Mouse (Mus musculus): Measurements from ENCODE around the gene Clec1a. TPM values are rescaled to one million over a fixed set of nuclear protein-coding genes. Genes with fewer than 3 reads are reported as not detected.
A peak's percentile ranks its signal among the peaks of the same experiment; 100 is the strongest.

The Clec1a gene
- polyA plus RNA-seq, 1 experiment from 2014 or later = 2.8 TPM

- Histone ChIP-seq H3K36me3 (no peaks in the 10 kb centered on the region), H3K9ac (no peak within 1 kb of the TSS), H3K4me2 (replicated peaks) (no peak within 1 kb of the TSS), H3K4me1 (no peaks in the 10 kb centered on the region), H3K4me3 (no peak within 1 kb of the TSS), H3K27ac (no peak within 1 kb of the TSS), H3K9me3 (no peaks in the 10 kb centered on the region), H3K27me3 (replicated peaks) (no peaks in the 10 kb centered on the region)
- 87% methylated on average over 8 of the region's 8 CpGs for WGBS
- ATAC-seq (ENCODE audit: low FRiP score, low read depth) = no peak
These were observed 54.8 kb downstream of the Clec1a start, which contains the start of gene Clec1b for GRCm38 (mm10) chr6:129396997-129397396. Gene Clec1b (plus strand): TSS chr6:129397297.

- Histone ChIP-seq H3K4me2 (replicated peaks) (no peak overlapping the region), H3K9ac (no peak overlapping the region), H3K4me3 (no peak overlapping the region), H3K4me1 (no peaks in the 10 kb centered on the region), H3K27me3 (replicated peaks) (no peaks in the 10 kb centered on the region), H3K9me3 (no peaks in the 10 kb centered on the region), H3K36me3 (no peaks in the 10 kb centered on the region), H3K27ac (no peak overlapping the region)
- peak; percentile 75; the same call in 1 of the 2 replicates for ATAC-seq (ENCODE audit: low FRiP score, low read depth)
- 85% methylated on average over 6 of the region's 6 CpGs for WGBS
These were observed 58.1 kb downstream of the Clec1a start for GRCm38 (mm10) chr6:129393732-129394131.

GRCm38 (mm10) chr6:129393087-129393720 lies 58.6 kb downstream of the Clec1a start:
- Histone ChIP-seq H3K9ac (no peak overlapping the region), H3K4me2 (replicated peaks) (no peak overlapping the region), H3K4me1 (no peaks in the 10 kb centered on the region), H3K36me3 (no peaks in the 10 kb centered on the region), H3K27ac (no peak overlapping the region), H3K27me3 (replicated peaks) (no peaks in the 10 kb centered on the region), H3K4me3 (no peak overlapping the region), H3K9me3 (no peaks in the 10 kb centered on the region)
- WGBS = 46% methylated on average over 2 of the region's 2 CpGs
- ATAC-seq (ENCODE audit: low FRiP score, low read depth) = peak; percentile 44; the same call in 1 of the 2 replicates

GRCm38 (mm10) chr6:129385774-129386173 lies 66.0 kb downstream of the Clec1a start, which contains the start of gene Clec12b:
Gene Clec12b (minus strand): TSS chr6:129385874.
- Histone ChIP-seq H3K4me1 (peaks cover 8% of the 10 kb centered on the region; the same call in 1 of the 2 replicates), H3K27ac (no peak within 1 kb of the TSS), H3K9ac (no peak within 1 kb of the TSS), H3K9me3 (no peaks in the 10 kb centered on the region), H3K4me2 (replicated peaks) (no peak within 1 kb of the TSS), H3K27me3 (replicated peaks) (no peaks in the 10 kb centered on the region), H3K4me3 (no peak within 1 kb of the TSS), H3K36me3 (no peaks in the 10 kb centered on the region)
- 74% methylated on average over 2 of the region's 2 CpGs for WGBS
- no peak for ATAC-seq (ENCODE audit: low FRiP score, low read depth)

- Histone ChIP-seq H3K36me3 (no peaks in the 10 kb centered on the region), H3K4me1 (peaks cover 8% of the 10 kb centered on the region; the same call in 1 of the 2 replicates), H3K4me2 (replicated peaks) (no peak overlapping the region), H3K27ac (no peak overlapping the region), H3K9me3 (no peaks in the 10 kb centered on the region), H3K9ac (no peak overlapping the region), H3K27me3 (replicated peaks) (no peaks in the 10 kb centered on the region), H3K4me3 (no peak overlapping the region)
- ATAC-seq (ENCODE audit: low FRiP score, low read depth) = no peak
- 48% methylated on average over 4 of the region's 4 CpGs for WGBS
These were observed 66.8 kb downstream of the Clec1a start for GRCm38 (mm10) chr6:129385000-129385399.

- H3K36me3 ChIP-seq = no peaks in the 10 kb centered on the region
- H3K4me1 ChIP-seq = peaks cover 8% of the 10 kb centered on the region; the same call in 1 of the 2 replicates
- no peak overlapping the region for H3K4me3 ChIP-seq
- no peak overlapping the region for H3K9ac ChIP-seq
- H3K27me3 ChIP-seq (replicated peaks) = no peaks in the 10 kb centered on the region
- WGBS = 88% methylated on average over 3 of the region's 3 CpGs
- H3K4me2 ChIP-seq (replicated peaks) = no peak overlapping the region
- H3K9me3 ChIP-seq = no peaks in the 10 kb centered on the region
- no peak for ATAC-seq (ENCODE audit: low FRiP score, low read depth)
- H3K27ac ChIP-seq = no peak overlapping the region
These were observed 68.3 kb downstream of the Clec1a start for GRCm38 (mm10) chr6:129383466-129383865.

GRCm38 (mm10) chr6:129381736-129382135 lies 70.1 kb downstream of the Clec1a start:
- no peaks in the 10 kb centered on the region for H3K9me3 ChIP-seq
- H3K4me1 ChIP-seq = peaks cover 8% of the 10 kb centered on the region; the same call in 1 of the 2 replicates
- no peak for ATAC-seq (ENCODE audit: low FRiP score, low read depth)
- WGBS = 79% methylated on average over 1 of the region's 1 CpGs
- H3K4me2 ChIP-seq (replicated peaks) = no peak overlapping the region
- H3K27ac ChIP-seq = no peak overlapping the region
- no peaks in the 10 kb centered on the region for H3K36me3 ChIP-seq
- H3K27me3 ChIP-seq (replicated peaks) = no peaks in the 10 kb centered on the region
- no peak overlapping the region for H3K4me3 ChIP-seq
- no peak overlapping the region for H3K9ac ChIP-seq

GRCm38 (mm10) chr6:129380454-129380853 lies 71.3 kb downstream of the Clec1a start:
- no peak for ATAC-seq (ENCODE audit: low FRiP score, low read depth)
- Histone ChIP-seq H3K9me3 (no peaks in the 10 kb centered on the region), H3K4me2 (replicated peaks) (no peak overlapping the region), H3K36me3 (no peaks in the 10 kb centered on the region), H3K4me1 (peaks cover 4% of the 10 kb centered on the region; the same call in 1 of the 2 replicates), H3K27ac (no peak overlapping the region), H3K4me3 (no peak overlapping the region), H3K27me3 (replicated peaks) (no peaks in the 10 kb centered on the region), H3K9ac (no peak overlapping the region)
- WGBS = 66% methylated on average over 4 of the region's 4 CpGs

- no peak overlapping the region for H3K4me3 ChIP-seq
- H3K9ac ChIP-seq = no peak overlapping the region
- WGBS = 88% methylated on average over 2 of the region's 2 CpGs
- ATAC-seq (ENCODE audit: low FRiP score, low read depth) = no peak
- H3K27me3 ChIP-seq (replicated peaks) = no peaks in the 10 kb centered on the region
- no peak overlapping the region for H3K4me2 ChIP-seq (replicated peaks)
- H3K36me3 ChIP-seq = no peaks in the 10 kb centered on the region
- no peaks in the 10 kb centered on the region for H3K4me1 ChIP-seq
- no peaks in the 10 kb centered on the region for H3K9me3 ChIP-seq
- no peak overlapping the region for H3K27ac ChIP-seq
These were observed 76.8 kb downstream of the Clec1a start for GRCm38 (mm10) chr6:129374937-129375471.

Other genes with a start within 250 kb of the Clec1a start
- gene Cd69, start 176.6 kb downstream of the Clec1a start, polyA plus RNA-seq (2016; fragmentation: Nextera tagmentation; extraction: Ambion mirVana) = not detected in 2 replicates
- gene 4922502D21Rik, start 120.2 kb downstream of the Clec1a start, polyA plus RNA-seq (2016; fragmentation: Nextera tagmentation; extraction: Ambion mirVana) = not detected in 2 replicates
- 0.23 and 0.34 TPM in 2 replicates for gene Clec12a, start 109.3 kb downstream of the Clec1a start, polyA plus RNA-seq (2016; fragmentation: Nextera tagmentation; extraction: Ambion mirVana)
- gene Clec12b, start 66.1 kb downstream of the Clec1a start, polyA plus RNA-seq (2016; fragmentation: Nextera tagmentation; extraction: Ambion mirVana) = 0.19 TPM in 1 of 2 replicates, not detected in the other
- gene Clec1b, start 54.7 kb downstream of the Clec1a start, polyA plus RNA-seq (2016; fragmentation: Nextera tagmentation; extraction: Ambion mirVana) = 7.4 and 8.2 TPM in 2 replicates
- gene Clec9a, start 43.1 kb downstream of the Clec1a start, polyA plus RNA-seq (2016; fragmentation: Nextera tagmentation; extraction: Ambion mirVana) = 0.34 and 0.65 TPM in 2 replicates
- 0.05 TPM in 1 of 2 replicates, not detected in the other for gene Olr1, start 55.2 kb upstream of the Clec1a start, polyA plus RNA-seq (2016; fragmentation: Nextera tagmentation; extraction: Ambion mirVana)
- gene Tmem52b, start 60.6 kb upstream of the Clec1a start, polyA plus RNA-seq (2016; fragmentation: Nextera tagmentation; extraction: Ambion mirVana) = not detected in 2 replicates
- 115 and 119 TPM in 2 replicates for gene Gabarapl1, start 81.2 kb upstream of the Clec1a start, polyA plus RNA-seq (2016; fragmentation: Nextera tagmentation; extraction: Ambion mirVana)
- gene Klre1, start 125.9 kb upstream of the Clec1a start, polyA plus RNA-seq (2016; fragmentation: Nextera tagmentation; extraction: Ambion mirVana) = not detected in 2 replicates
- not detected in 2 replicates for gene Klrd1, start 139.8 kb upstream of the Clec1a start, polyA plus RNA-seq (2016; fragmentation: Nextera tagmentation; extraction: Ambion mirVana)
- 0.15 and 0.34 TPM in 2 replicates for gene Klrk1, start 171.9 kb upstream of the Clec1a start, polyA plus RNA-seq (2016; fragmentation: Nextera tagmentation; extraction: Ambion mirVana)
- gene Klrc3, start 191.3 kb upstream of the Clec1a start, polyA plus RNA-seq (2016; fragmentation: Nextera tagmentation; extraction: Ambion mirVana) = not detected in 2 replicates
- not detected in 2 replicates for gene Klrc2, start 208.7 kb upstream of the Clec1a start, polyA plus RNA-seq (2016; fragmentation: Nextera tagmentation; extraction: Ambion mirVana)
- not detected in 2 replicates for gene Klrc1, start 227.0 kb upstream of the Clec1a start, polyA plus RNA-seq (2016; fragmentation: Nextera tagmentation; extraction: Ambion mirVana)